Mouse (Mus musculus) neural tube, embryonic 14.5 days (tissue): Measurements from ENCODE around the gene Phldb1. TPM values are rescaled to one million over a fixed set of nuclear protein-coding genes. Genes with fewer than 3 reads are reported as not detected.

Source experiments
- ATAC-seq: fragments of 200-750 bp; cut with Nextera tagmentation; 2 replicates; pipeline ENCODE4 v1.8.0; 2017; ENCODE audit warnings: low read depth, mild to moderate bottlenecking, moderate TSS enrichment, moderate library complexity
- H3K27ac ChIP-seq: fragments of 300-500 bp; sonication (generic); 2 replicates; pipeline ENCODE4 v1.5.1; 2014; ENCODE audit warnings: low read depth, mild to moderate bottlenecking, control low read depth, low read length, moderate library complexity, mixed read lengths
- H3K27me3 ChIP-seq: fragments of 300-500 bp; sonication (generic); 2 replicates; pipeline ENCODE4 v1.6.1; 2014; ENCODE audit warnings: low read length; ENCODE audit not compliant: control insufficient read depth, insufficient read depth
- H3K36me3 ChIP-seq: fragments of 300-500 bp; sonication (generic); 2 replicates; pipeline ENCODE4 v1.6.1; 2014; ENCODE audit warnings: low read length, mixed read lengths; ENCODE audit not compliant: control insufficient read depth, insufficient read depth
- H3K4me1 ChIP-seq: fragments of 300-500 bp; sonication (generic); 2 replicates; pipeline ENCODE4 v1.6.1; 2014; ENCODE audit warnings: low read length; ENCODE audit not compliant: control insufficient read depth, insufficient read depth
- H3K4me2 ChIP-seq: fragments of 300-500 bp; sonication (generic); 2 replicates; pipeline ENCODE4 v1.6.1; 2014; ENCODE audit warnings: mild to moderate bottlenecking, low read depth, low read length, control low read depth
- H3K4me3 ChIP-seq: fragments of 300-500 bp; sonication (generic); 2 replicates; pipeline ENCODE4 v1.5.1; 2014; ENCODE audit warnings: low read depth, low read length, control low read depth, mixed read lengths
- H3K9ac ChIP-seq: fragments of 300-500 bp; sonication (generic); replicated peaks from 2 replicates; pipeline ENCODE4 v1.6.1; 2014; ENCODE audit warnings: low read depth, mild to moderate bottlenecking, control low read depth, low read length, mixed read lengths
- H3K9me3 ChIP-seq: fragments of 300-500 bp; sonication (generic); 2 replicates; pipeline ENCODE4 v1.6.1; 2016; ENCODE audit warnings: low read length; ENCODE audit not compliant: control insufficient read depth
- WGBS: fragments of 180-500 bp; shearing (Covaris S2); extraction: QIAGEN DNeasy Blood & Tissue Kit; methylation state at CpG from one replicate; pipeline ENCODE4 v1.1.7; 2014; 5-methylcytosine and 5-hydroxymethylcytosine counted together
- polyA plus RNA-seq: library from polyadenylated mRNA; unstranded; fragments of >200 nt; fragmentation: Nextera tagmentation; extraction: Ambion mirVana; gene quantifications from 2 replicates; pipeline ENCODE4 v1.2.1, GENCODE M21; 2014

The Phldb1 gene
- polyA plus RNA-seq, 1 experiment from 2014 or later: 38.8 TPM

- ATAC-seq: no peak
- peaks cover 34% of the 10 kb centered on the region; the same call in 1 of the 2 replicates for H3K36me3 ChIP-seq
- H3K9me3 ChIP-seq: no peaks in the 10 kb centered on the region
These were observed 19.2 kb downstream of the Phldb1 start for GRCm38 (mm10) chr9:44715705-44716362.

GRCm38 (mm10) chr9:44715109-44715508 is 19.9 kb downstream of the Phldb1 start:
- Histone ChIP-seq H3K9me3 (no peaks in the 10 kb centered on the region), H3K4me2 (no peak overlapping the region), H3K27ac (no peak overlapping the region), H3K27me3 (no peaks in the 10 kb centered on the region), H3K9ac (no peak overlapping the region), H3K36me3 (peaks cover 41% of the 10 kb centered on the region), H3K4me3 (no peak overlapping the region), H3K4me1 (peaks cover 11% of the 10 kb centered on the region)
- no peak for ATAC-seq
- WGBS: 90% methylated on average over 17 of the region's 17 CpGs

More at GRCm38 (mm10) chr9:44715705-44716362, 19.2 kb downstream of the Phldb1 start:
- no peak overlapping the region for H3K9ac ChIP-seq
- 94% methylated on average over 29 of the region's 29 CpGs for WGBS
- H3K4me1 ChIP-seq: peaks cover 16% of the 10 kb centered on the region
- no peak overlapping the region for H3K27ac ChIP-seq
- H3K4me2 ChIP-seq: no peak overlapping the region
- no peaks in the 10 kb centered on the region for H3K27me3 ChIP-seq
- no peak overlapping the region for H3K4me3 ChIP-seq

- WGBS: 92% methylated on average over 2 of the region's 2 CpGs
- Histone ChIP-seq H3K9ac (no peak overlapping the region), H3K4me1 (peaks cover 5% of the 10 kb centered on the region; the same call in 1 of the 2 replicates), H3K27me3 (no peaks in the 10 kb centered on the region), H3K36me3 (peaks cover 45% of the 10 kb centered on the region), H3K4me2 (no peak overlapping the region), H3K4me3 (no peak overlapping the region), H3K9me3 (no peaks in the 10 kb centered on the region), H3K27ac (no peak overlapping the region)
- ATAC-seq: no peak
These were observed 21.4 kb downstream of the Phldb1 start for GRCm38 (mm10) chr9:44713574-44713973.

GRCm38 (mm10) chr9:44713080-44713479 is 21.9 kb downstream of the Phldb1 start:
- no peak overlapping the region for H3K27ac ChIP-seq
- no peaks in the 10 kb centered on the region for H3K9me3 ChIP-seq
- no peaks in the 10 kb centered on the region for H3K27me3 ChIP-seq
- H3K4me1 ChIP-seq: peaks cover 10% of the 10 kb centered on the region
- ATAC-seq: no peak
- 96% methylated on average over 6 of the region's 6 CpGs for WGBS
- no peak overlapping the region for H3K4me2 ChIP-seq
- H3K9ac ChIP-seq: no peak overlapping the region
- H3K4me3 ChIP-seq: no peak overlapping the region
- H3K36me3 ChIP-seq: peaks cover 45% of the 10 kb centered on the region

GRCm38 (mm10) chr9:44711602-44712001 is 23.4 kb downstream of the Phldb1 start:
- H3K27ac ChIP-seq: no peak overlapping the region
- no peak for ATAC-seq
- WGBS: 69% methylated on average over 17 of the region's 17 CpGs
- H3K4me2 ChIP-seq: no peak overlapping the region
- H3K36me3 ChIP-seq: peaks cover 47% of the 10 kb centered on the region
- H3K27me3 ChIP-seq: no peaks in the 10 kb centered on the region
- H3K4me3 ChIP-seq: no peak overlapping the region
- H3K4me1 ChIP-seq: peaks cover 13% of the 10 kb centered on the region
- no peaks in the 10 kb centered on the region for H3K9me3 ChIP-seq
- no peak overlapping the region for H3K9ac ChIP-seq

- Histone ChIP-seq H3K27me3 (no peaks in the 10 kb centered on the region), H3K9me3 (no peaks in the 10 kb centered on the region), H3K27ac (no peak overlapping the region), H3K4me3 (no peak overlapping the region), H3K36me3 (peaks cover 44% of the 10 kb centered on the region), H3K4me1 (peaks cover 13% of the 10 kb centered on the region), H3K9ac (no peak overlapping the region), H3K4me2 (no peak overlapping the region)
- no peak for ATAC-seq
- WGBS: 83% methylated on average over 5 of the region's 5 CpGs
These were observed 24.8 kb downstream of the Phldb1 start for GRCm38 (mm10) chr9:44710213-44710612.

GRCm38 (mm10) chr9:44709600-44709999 is 25.4 kb downstream of the Phldb1 start:
- Histone ChIP-seq H3K27me3 (no peaks in the 10 kb centered on the region), H3K4me2 (no peak overlapping the region), H3K9me3 (no peaks in the 10 kb centered on the region), H3K4me1 (peaks cover 13% of the 10 kb centered on the region), H3K27ac (no peak overlapping the region), H3K36me3 (peaks cover 48% of the 10 kb centered on the region), H3K9ac (no peak overlapping the region), H3K4me3 (no peak overlapping the region)
- no peak for ATAC-seq
- WGBS: 59% methylated on average over 2 of the region's 2 CpGs

- H3K4me3 ChIP-seq: no peak overlapping the region; the same call in 1 of the 2 replicates
- no peaks in the 10 kb centered on the region for H3K9me3 ChIP-seq
- H3K27ac ChIP-seq: no peak overlapping the region
- peaks cover 13% of the 10 kb centered on the region for H3K4me1 ChIP-seq
- H3K9ac ChIP-seq: no peak overlapping the region
- peak; percentile 29; the same call in 1 of the 2 replicates for ATAC-seq
- peak overlapping the region; percentile 39; the same call in 1 of the 2 replicates for H3K4me2 ChIP-seq
- no peaks in the 10 kb centered on the region for H3K27me3 ChIP-seq
- WGBS: 27% methylated on average over 6 of the region's 6 CpGs
- peaks cover 46% of the 10 kb centered on the region for H3K36me3 ChIP-seq
These were observed 26.1 kb downstream of the Phldb1 start for GRCm38 (mm10) chr9:44708925-44709324.

- H3K4me1 ChIP-seq: peaks cover 13% of the 10 kb centered on the region
- H3K4me2 ChIP-seq: peak overlapping the region; percentile 39
- H3K36me3 ChIP-seq: peaks cover 48% of the 10 kb centered on the region
- peak overlapping the region; percentile 13; the same call in 1 of the 2 replicates for H3K4me3 ChIP-seq
- ATAC-seq: peak; percentile 41; the same call in 1 of the 2 replicates
- 8% methylated on average over 24 of the region's 24 CpGs for WGBS
- no peak overlapping the region for H3K27ac ChIP-seq
- H3K9ac ChIP-seq: 0 out of 2 replicates have a peak overlapping the region, but pooled peaks have one; percentile 5
- no peaks in the 10 kb centered on the region for H3K27me3 ChIP-seq
- H3K9me3 ChIP-seq: no peaks in the 10 kb centered on the region
These were observed 26.6 kb downstream of the Phldb1 start for GRCm38 (mm10) chr9:44708429-44708765.
